Mouse (Mus musculus): Measurements from ENCODE around the gene Ptprg.

GRCm38 (mm10) chr14:11640996-11641395, 87.7 kb downstream of the Ptprg start:
- TF ChIP-seq CTCF (IDR thresholded peaks at IDR 0.05; ENCODE audit: low read depth), result no peak
- no peak for TF ChIP-seq EP300 (IDR thresholded peaks at IDR 0.05; ENCODE audit: low read depth)
